Mouse (Mus musculus): ENCODE measurements at regions not wholly inside any gene's neighbourhood (a gene's known extent, or its start where the extent isn't known, plus 50 kb on each side); places are given as distances from the start of the nearest gene placed in this dataset.
A peak's percentile ranks its signal among the peaks of the same experiment; 100 is the strongest.

GRCm38 (mm10) chr1:151083806-151084205 lies 90.6 kb upstream of the Hmcn1 start:
- no peak for ATAC-seq (replicated peaks; ENCODE audit: insufficient number of reproducible peaks, low FRiP score, low TSS enrichment)

GRCm38 (mm10) chr1:151086111-151086859 lies 93.0 kb upstream of the Hmcn1 start:
- ATAC-seq (replicated peaks; ENCODE audit: insufficient number of reproducible peaks, low FRiP score, low TSS enrichment) = no peak
- WGBS (ENCODE audit: insufficient replicate concordance) = 69% methylated on average over 22 of the region's 22 CpGs

More at GRCm38 (mm10) chr1:151083806-151084205, 90.6 kb upstream of the Hmcn1 start:
- Histone ChIP-seq H3K4me1 (ENCODE audit: control insufficient read depth, insufficient read depth, low read length) (peaks cover 31% of the 10 kb centered on the region), H3K27ac (ENCODE audit: low read depth, low read length) (no peak overlapping the region), H3K4me3 (ENCODE audit: low read depth, low read length) (no peak overlapping the region), H3K27me3 (ENCODE audit: control insufficient read depth, insufficient read depth, low read length) (no peaks in the 10 kb centered on the region), H3K36me3 (ENCODE audit: control insufficient read depth, insufficient read depth, low read length) (no peaks in the 10 kb centered on the region), H3K9ac (ENCODE audit: low read depth, low read length) (no peak overlapping the region), H3K9me3 (replicated peaks; ENCODE audit: control insufficient read depth, low read length) (no peaks in the 10 kb centered on the region), H3K4me2 (no peak overlapping the region)
- WGBS (ENCODE audit: insufficient replicate concordance) = 65% methylated on average over 2 of the region's 2 CpGs

GRCm38 (mm10) chr1:151087151-151087660 lies 94.0 kb upstream of the Hmcn1 start:
- H3K4me2 ChIP-seq = no peak overlapping the region
- peaks cover 12% of the 10 kb centered on the region for H3K4me1 ChIP-seq (ENCODE audit: control insufficient read depth, insufficient read depth, low read length)
- no peak overlapping the region for H3K9ac ChIP-seq (ENCODE audit: low read depth, low read length)
- H3K9me3 ChIP-seq (replicated peaks; ENCODE audit: control insufficient read depth, low read length) = no peaks in the 10 kb centered on the region
- H3K27ac ChIP-seq (ENCODE audit: low read depth, low read length) = no peak overlapping the region
- H3K36me3 ChIP-seq (ENCODE audit: control insufficient read depth, insufficient read depth, low read length) = no peaks in the 10 kb centered on the region
- no peaks in the 10 kb centered on the region for H3K27me3 ChIP-seq (ENCODE audit: control insufficient read depth, insufficient read depth, low read length)
- ATAC-seq (replicated peaks; ENCODE audit: insufficient number of reproducible peaks, low FRiP score, low TSS enrichment) = no peak; the same call in 1 of the 2 replicates
- H3K4me3 ChIP-seq (ENCODE audit: low read depth, low read length) = no peak overlapping the region
- 64% methylated on average over 8 of the region's 8 CpGs for WGBS (ENCODE audit: insufficient replicate concordance)

More at GRCm38 (mm10) chr1:151086111-151086859, 93.0 kb upstream of the Hmcn1 start:
- Histone ChIP-seq H3K9me3 (replicated peaks; ENCODE audit: control insufficient read depth, low read length) (no peaks in the 10 kb centered on the region), H3K27ac (ENCODE audit: low read depth, low read length) (no peak overlapping the region), H3K9ac (ENCODE audit: low read depth, low read length) (no peak overlapping the region), H3K4me1 (ENCODE audit: control insufficient read depth, insufficient read depth, low read length) (peaks cover 12% of the 10 kb centered on the region), H3K4me2 (no peak overlapping the region), H3K36me3 (ENCODE audit: control insufficient read depth, insufficient read depth, low read length) (no peaks in the 10 kb centered on the region), H3K4me3 (ENCODE audit: low read depth, low read length) (no peak overlapping the region), H3K27me3 (ENCODE audit: control insufficient read depth, insufficient read depth, low read length) (no peaks in the 10 kb centered on the region)

DNA sequence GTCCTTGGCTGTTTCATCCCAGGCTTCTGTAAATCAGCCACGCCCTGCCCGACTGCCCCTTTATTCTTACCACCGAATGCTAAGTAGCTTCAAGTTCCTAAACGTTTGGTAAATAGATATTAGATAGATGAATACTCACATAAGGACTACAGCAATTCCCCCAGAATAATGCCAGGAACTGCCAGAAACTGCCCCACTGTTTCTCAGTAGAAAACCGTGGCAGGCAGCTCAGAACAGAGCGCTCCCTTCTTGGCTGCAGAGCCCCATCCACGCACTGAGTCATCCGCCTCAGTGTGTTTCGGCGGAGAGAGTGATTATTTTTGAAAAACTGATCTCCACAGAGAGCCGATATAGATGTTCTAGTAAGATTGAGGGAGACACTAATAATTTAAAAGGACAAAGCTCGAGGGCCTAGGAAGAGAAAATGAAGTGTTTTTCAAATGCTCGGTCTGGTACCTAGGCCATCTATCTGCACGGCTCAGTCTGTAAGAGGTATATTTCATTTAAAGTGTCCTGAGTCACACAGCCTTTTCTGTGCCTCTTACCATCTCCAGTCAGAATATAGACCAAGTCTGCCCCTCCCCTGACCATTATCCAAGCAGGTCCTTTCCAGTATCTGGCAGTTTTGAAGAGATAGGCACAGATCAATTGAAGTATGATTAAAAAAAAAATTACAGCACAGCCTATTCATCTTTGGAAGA lies 94.4 kb upstream of the Gm47985 start:
- WGBS (ENCODE audit: insufficient replicate concordance) = 75% methylated on average over 14 of the region's 14 CpGs
- Histone ChIP-seq H3K4me3 (ENCODE audit: low read depth, low read length) (no peak overlapping the region), H3K27ac (ENCODE audit: low read depth, low read length) (no peak overlapping the region), H3K4me2 (no peak overlapping the region), H3K9ac (ENCODE audit: low read depth, low read length) (no peak overlapping the region), H3K36me3 (ENCODE audit: control insufficient read depth, insufficient read depth, low read length) (no peaks in the 10 kb centered on the region), H3K4me1 (ENCODE audit: control insufficient read depth, insufficient read depth, low read length) (peaks cover 12% of the 10 kb centered on the region), H3K27me3 (ENCODE audit: control insufficient read depth, insufficient read depth, low read length) (no peaks in the 10 kb centered on the region), H3K9me3 (replicated peaks; ENCODE audit: control insufficient read depth, low read length) (no peaks in the 10 kb centered on the region)
- no peak for ATAC-seq (replicated peaks; ENCODE audit: insufficient number of reproducible peaks, low FRiP score, low TSS enrichment)

- no peak overlapping the region for H3K4me3 ChIP-seq (ENCODE audit: low read depth, low read length)
- WGBS (ENCODE audit: insufficient replicate concordance) = 79% methylated on average over 11 of the region's 11 CpGs
- H3K4me2 ChIP-seq = no peak overlapping the region
- H3K9ac ChIP-seq (ENCODE audit: low read depth, low read length) = no peak overlapping the region
- H3K4me1 ChIP-seq (ENCODE audit: control insufficient read depth, insufficient read depth, low read length) = peaks cover 12% of the 10 kb centered on the region
- no peak overlapping the region for H3K27ac ChIP-seq (ENCODE audit: low read depth, low read length)
- H3K9me3 ChIP-seq (replicated peaks; ENCODE audit: control insufficient read depth, low read length) = no peaks in the 10 kb centered on the region
- no peaks in the 10 kb centered on the region for H3K27me3 ChIP-seq (ENCODE audit: control insufficient read depth, insufficient read depth, low read length)
- no peak for ATAC-seq (replicated peaks; ENCODE audit: insufficient number of reproducible peaks, low FRiP score, low TSS enrichment)
- no peaks in the 10 kb centered on the region for H3K36me3 ChIP-seq (ENCODE audit: control insufficient read depth, insufficient read depth, low read length)
Observed at GRCm38 (mm10) chr1:151088535-151089125, 93.7 kb upstream of the Gm47985 start.

- Histone ChIP-seq H3K4me3 (ENCODE audit: low read depth, low read length) (no peak overlapping the region), H3K4me2 (no peak overlapping the region), H3K9ac (ENCODE audit: low read depth, low read length) (no peak overlapping the region), H3K4me1 (ENCODE audit: control insufficient read depth, insufficient read depth, low read length) (peaks cover 9% of the 10 kb centered on the region; the same call in 1 of the 2 replicates), H3K27ac (ENCODE audit: low read depth, low read length) (no peak overlapping the region), H3K9me3 (replicated peaks; ENCODE audit: control insufficient read depth, low read length) (no peaks in the 10 kb centered on the region), H3K36me3 (ENCODE audit: control insufficient read depth, insufficient read depth, low read length) (no peaks in the 10 kb centered on the region), H3K27me3 (ENCODE audit: control insufficient read depth, insufficient read depth, low read length) (no peaks in the 10 kb centered on the region)
- whole genome bisulfite sequencing (ENCODE audit: insufficient replicate concordance) = 70% methylated on average over 4 of the region's 4 CpGs
- no peak for ATAC-seq (replicated peaks; ENCODE audit: insufficient number of reproducible peaks, low FRiP score, low TSS enrichment)
Observed at GRCm38 (mm10) chr1:151092035-151092434, 90.3 kb upstream of the Gm47985 start.

DNA sequence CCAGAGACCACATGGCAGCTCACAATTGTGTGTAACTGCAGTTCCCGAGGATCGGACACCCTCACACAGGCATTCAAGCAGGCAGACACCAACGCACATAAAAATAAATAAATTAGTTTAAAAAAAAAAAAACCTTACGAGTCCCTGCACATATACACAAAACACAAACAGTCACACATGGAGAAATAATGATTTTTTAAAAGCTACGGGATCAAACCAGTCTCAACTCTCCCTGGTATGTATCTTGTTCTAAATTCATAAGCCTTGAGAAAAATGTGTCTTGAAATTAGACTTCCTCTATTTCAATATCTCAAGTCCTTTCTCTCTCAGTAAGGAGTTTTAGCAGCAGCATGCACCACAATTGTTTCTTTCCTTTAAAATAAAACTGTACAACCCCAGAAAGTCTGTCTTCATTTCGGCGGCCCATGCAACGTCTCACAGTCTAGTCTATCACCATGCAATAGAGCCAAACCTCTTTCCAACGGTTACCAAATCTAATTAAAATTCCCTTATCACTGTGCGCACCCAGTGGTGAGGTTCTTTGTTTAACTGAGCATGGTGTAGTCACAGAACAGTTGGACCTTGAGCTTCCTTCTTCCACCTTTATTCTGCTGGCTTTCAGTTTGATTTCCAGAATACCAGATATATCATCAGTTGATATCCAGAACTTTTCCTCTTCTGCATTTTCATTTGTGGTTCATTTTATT lies 86.8 kb upstream of the Gm47985 start:
- Histone ChIP-seq H3K9ac (ENCODE audit: low read depth, low read length) (no peak overlapping the region), H3K36me3 (ENCODE audit: control insufficient read depth, insufficient read depth, low read length) (no peaks in the 10 kb centered on the region), H3K4me3 (ENCODE audit: low read depth, low read length) (no peak overlapping the region), H3K4me2 (peak overlapping the region; percentile 55), H3K4me1 (ENCODE audit: control insufficient read depth, insufficient read depth, low read length) (0 out of 2 replicates have a peak, but pooled peaks cover 4% of the 10 kb centered on the region), H3K27ac (ENCODE audit: low read depth, low read length) (peak overlapping the region; percentile 63), H3K9me3 (replicated peaks; ENCODE audit: control insufficient read depth, low read length) (no peaks in the 10 kb centered on the region), H3K27me3 (ENCODE audit: control insufficient read depth, insufficient read depth, low read length) (no peaks in the 10 kb centered on the region)
- ATAC-seq (replicated peaks; ENCODE audit: insufficient number of reproducible peaks, low FRiP score, low TSS enrichment) = no peak
- 74% methylated on average over 10 of the region's 10 CpGs for WGBS (ENCODE audit: insufficient replicate concordance)

DNA sequence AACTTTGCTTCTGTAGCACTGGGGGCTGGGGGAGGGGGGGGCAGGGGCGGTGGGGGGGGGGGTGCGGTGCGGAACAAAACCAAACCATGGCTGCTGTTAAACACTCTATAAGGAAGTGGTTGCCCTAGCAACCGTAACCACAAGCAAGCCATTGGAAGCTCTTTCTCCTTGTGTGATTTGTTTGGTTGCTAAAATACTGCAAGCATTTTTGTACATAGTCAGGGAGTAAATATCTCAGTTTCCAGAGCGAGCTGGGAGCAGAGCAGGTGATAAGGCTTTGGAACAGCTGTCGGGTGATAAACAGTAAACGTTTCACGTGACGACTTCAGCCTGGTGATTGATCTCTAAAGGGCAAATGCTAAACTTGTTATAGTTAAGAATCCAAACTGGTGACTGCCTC lies 86.3 kb upstream of the Gm47985 start:
- H3K4me1 ChIP-seq (ENCODE audit: control insufficient read depth, insufficient read depth, low read length) = 0 out of 2 replicates have a peak, but pooled peaks cover 4% of the 10 kb centered on the region
- 23% methylated on average over 9 of the region's 9 CpGs for WGBS (ENCODE audit: insufficient replicate concordance)
- peak overlapping the region; percentile 63 for H3K27ac ChIP-seq (ENCODE audit: low read depth, low read length)
- no peak overlapping the region for H3K9ac ChIP-seq (ENCODE audit: low read depth, low read length)
- no peak overlapping the region for H3K4me3 ChIP-seq (ENCODE audit: low read depth, low read length)
- H3K4me2 ChIP-seq = peak overlapping the region; percentile 55
- no peaks in the 10 kb centered on the region for H3K36me3 ChIP-seq (ENCODE audit: control insufficient read depth, insufficient read depth, low read length)
- no peaks in the 10 kb centered on the region for H3K27me3 ChIP-seq (ENCODE audit: control insufficient read depth, insufficient read depth, low read length)
- no peaks in the 10 kb centered on the region for H3K9me3 ChIP-seq (replicated peaks; ENCODE audit: control insufficient read depth, low read length)
- peak; percentile 90 for ATAC-seq (replicated peaks; ENCODE audit: insufficient number of reproducible peaks, low FRiP score, low TSS enrichment)
